Mouse (Mus musculus) left cerebral cortex, adult 18-20 months (tissue): ENCODE results near the gene Adat3. TPM values are rescaled to one million over a fixed set of nuclear protein-coding genes. Genes with fewer than 3 reads are reported as not detected.
"Not testable (repeated sequence)": the region's sequence is repeated elsewhere in the genome, so short reads cannot be mapped to it uniquely, and the experiment has no call there.

Experiments
- DNase-seq, 2 experiments: peaks; one replicate each; pipeline ENCODE4 v3.0.0; 2021 to 2022; ENCODE audit warnings: low spot score in 2 of 2, mixed read lengths in 1 of 2
- microRNA-seq, 2 experiments: library from miRNA; unstranded; fragments of <30 nt; microRNA quantifications; one replicate each; pipeline ENCODE4 v1.2.0; 2021
- total RNA-seq, 2 experiments: library from RNA; stranded (reverse); gene quantifications; 2 replicates each; pipeline ENCODE4 v1.2.3; 2021

Gene Adat3
- total RNA-seq, 2 experiments from 2014 or later, result 2.3 to 6.4 TPM

GRCm38 (mm10) chr10:80649910-80650309 lies 47.2 kb downstream of the Adat3 start:
- not testable (repeated sequence) for DNase-seq

GRCm38 (mm10) chr10:80650392-80650791 lies 47.7 kb downstream of the Adat3 start:
- peak; percentile 45 to 52 for DNase-seq

GRCm38 (mm10) chr10:80653156-80653720 lies 50.6 kb downstream of the Adat3 start:
- DNase-seq, result no peak

- DNase-seq, result no peak
These were observed 52.2 kb downstream of the Adat3 start for GRCm38 (mm10) chr10:80654866-80655265.

- no peak for DNase-seq
These were observed 52.9 kb downstream of the Adat3 start for GRCm38 (mm10) chr10:80655406-80656129.

- peak; percentile 94 to 96 for DNase-seq
These were observed 53.6 kb downstream of the Adat3 start for GRCm38 (mm10) chr10:80656130-80656862.

GRCm38 (mm10) chr10:80656863-80657623 lies 54.4 kb downstream of the Adat3 start, which contains the start of gene Btbd2:
TSS of gene Btbd2 (minus strand) at chr10:80657071.
- DNase-seq, result no peak

Small RNA genes lying within 50 kb of the gene (microRNA-seq; reads per million reads assigned to microRNA genes)
- 2.5 to 6.1 reads per million in 2 experiments for gene Mir6912

Other genes starting within 250 kb of the Adat3 start
- 10 to 100 TPM; 25.8 to 34.6 TPM for gene Plk5, start 246.4 kb upstream of the Adat3 start, total RNA-seq
- gene Mex3d, start 215.2 kb upstream of the Adat3 start, total RNA-seq, result 10 to 100 TPM; 20.1 to 20.7 TPM
- 100 to 1,000 TPM; 143 to 166 TPM for gene Mbd3, start 203.3 kb upstream of the Adat3 start, total RNA-seq
- gene Uqcr11, start 196.1 kb upstream of the Adat3 start, total RNA-seq, result 100 to 1,000 TPM; 383 to 388 TPM
- gene Tcf3, start 169.2 kb upstream of the Adat3 start, total RNA-seq, result 10 to 100 TPM; 25.4 to 29.8 TPM
- gene Onecut3, start 108.0 kb upstream of the Adat3 start, total RNA-seq, result not detected
- gene Atp8b3, start 63.8 kb upstream of the Adat3 start, total RNA-seq, result under 1 TPM; 0.12 to 0.21 TPM
- 10 to 100 TPM; 41.4 to 42.3 TPM for gene Rexo1, start 41.3 kb upstream of the Adat3 start, total RNA-seq
- gene Klf16, start 25.6 kb upstream of the Adat3 start, total RNA-seq, result 10 to 100 TPM; 54.8 to 68.7 TPM
- 100 to 1,000 TPM; 179 to 185 TPM for gene Abhd17a, start 12.5 kb upstream of the Adat3 start, total RNA-seq
- gene Scamp4, start within 50 bp of the Adat3 start, total RNA-seq, result 10 to 100 TPM; 49.1 to 50.5 TPM
- 1 to 10 TPM; 3.5 to 3.7 TPM for gene Gm49322, start 3.1 kb downstream of the Adat3 start, total RNA-seq
- 100 to 1,000 TPM; 253 to 267 TPM for gene Csnk1g2, start 20.0 kb downstream of the Adat3 start, total RNA-seq
- gene Btbd2, start 54.2 kb downstream of the Adat3 start, total RNA-seq, result 10 to 100 TPM; 87.6 to 93.8 TPM
- gene Mknk2, start 75.2 kb downstream of the Adat3 start, total RNA-seq, result 10 to 100 TPM; 43.3 to 47.7 TPM
- gene Mob3a, start 99.1 kb downstream of the Adat3 start, total RNA-seq, result 10 to 100 TPM; 17.1 to 17.2 TPM
- 10 to 100 TPM; 42.6 to 45.2 TPM for gene Izumo4, start 99.3 kb downstream of the Adat3 start, total RNA-seq
- 100 to 1,000 TPM; 140 to 153 TPM for gene Ap3d1, start 139.4 kb downstream of the Adat3 start, total RNA-seq
- gene Dot1l, start 152.3 kb downstream of the Adat3 start, total RNA-seq, result 10 to 100 TPM; 43.0 to 44.4 TPM
- gene Sf3a2, start 195.3 kb downstream of the Adat3 start, total RNA-seq, result 10 to 100 TPM; 46.8 to 53.3 TPM
- 10 to 100 TPM; 66.1 to 77.7 TPM for gene Plekhj1, start 195.7 kb downstream of the Adat3 start, total RNA-seq
- 1 to 10 TPM; 2.4 to 2.9 TPM for gene Amh, start 202.4 kb downstream of the Adat3 start, total RNA-seq
- 1 to 10 TPM; 6.6 to 8.0 TPM for gene Jsrp1, start 210.6 kb downstream of the Adat3 start, total RNA-seq
- gene Oaz1, start 223.8 kb downstream of the Adat3 start, total RNA-seq, result 100 to 1,000 TPM; 517 to 561 TPM
- gene Lingo3, start 241.2 kb downstream of the Adat3 start, total RNA-seq, result 10 to 100 TPM; 35.4 to 45.0 TPM